Mouse (Mus musculus): ENCODE data around the gene Irf2. TPM values are rescaled to one million over a fixed set of nuclear protein-coding genes. Genes with fewer than 3 reads are reported as not detected.

Gene Irf2
- total RNA-seq (2023), result 276 to 321 TPM (median 307 TPM) in 4 replicates

DNA sequence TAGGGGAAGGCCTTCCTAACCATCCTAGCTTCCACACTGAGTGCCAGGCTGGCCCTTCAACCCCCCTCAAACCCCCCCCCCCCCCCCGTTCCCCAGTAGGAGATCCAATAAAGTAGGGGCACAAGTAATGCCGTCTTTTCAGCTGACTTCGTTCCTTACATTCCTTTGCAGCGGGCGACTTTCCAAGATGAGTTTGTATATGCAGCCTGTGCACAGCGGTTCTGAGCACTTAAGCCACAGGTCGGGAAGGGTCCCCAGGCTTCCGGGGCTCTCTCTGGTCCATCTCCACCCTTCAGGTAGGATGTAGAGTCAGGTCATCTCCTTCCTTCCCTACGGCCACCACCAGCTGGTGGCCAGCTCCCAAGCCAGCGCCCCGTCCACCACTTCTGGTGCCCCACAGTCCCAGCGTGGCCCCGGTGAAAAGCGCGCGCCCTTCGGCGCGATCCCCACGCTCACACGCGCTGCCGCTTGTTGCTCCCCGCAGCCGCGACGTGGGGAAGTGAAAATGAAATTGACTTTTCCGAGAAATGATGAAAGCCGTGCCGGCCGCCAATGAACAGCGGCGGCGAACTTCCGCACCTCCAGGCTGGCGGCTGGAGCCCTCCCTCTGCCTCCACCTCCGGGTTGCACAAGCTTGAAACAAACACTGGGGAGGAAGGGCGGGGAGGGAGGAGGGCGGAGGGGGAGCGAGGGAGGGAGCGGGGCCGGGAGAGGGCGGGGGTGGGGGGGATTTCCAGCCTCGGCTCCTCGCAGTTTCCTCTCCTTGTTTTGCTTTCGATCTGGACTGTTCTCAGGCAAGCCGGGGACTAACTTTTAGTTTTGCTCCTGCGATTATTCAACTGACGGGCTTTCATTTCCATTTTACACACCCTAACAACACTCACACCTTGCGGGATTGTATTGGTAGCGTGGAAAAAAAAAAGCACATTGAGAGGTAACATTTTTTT lies at the start of gene Irf2:
Gene Irf2, plus strand, starts transcription at position 730 of the 947 bp plus-strand sequence.

Other genes starting within 250 kb of the Irf2 start
- gene Cenpu, start 187.7 kb upstream of the Irf2 start, total RNA-seq (2023), result 5.1 to 12.2 TPM (median 10.4 TPM) in 4 replicates
- 24.9 to 31.8 TPM (median 28.0 TPM) in 4 replicates for gene Primpol, start 122.5 kb upstream of the Irf2 start, total RNA-seq (2023)
- gene Casp3, start 122.4 kb upstream of the Irf2 start, total RNA-seq (2023), result 16.2 to 20.1 TPM (median 17.5 TPM) in 4 replicates
- 0.45 to 3.1 TPM (median 1.8 TPM) in 4 replicates for gene Enpp6, start 247.2 kb downstream of the Irf2 start, total RNA-seq (2023)